Mouse (Mus musculus) liver, embryonic 11.5 days (tissue): ENCODE measurements around the gene 1810009A15Rik. TPM values are rescaled to one million over a fixed set of nuclear protein-coding genes. Genes with fewer than 3 reads are reported as not detected.
A peak's percentile ranks its signal among the peaks of the same experiment; 100 is the strongest.

ENCODE experiments used
- ATAC-seq: fragments of 200-750 bp; cut with Nextera tagmentation; replicated peaks from 2 replicates; pipeline ENCODE4 v1.8.0; 2017; ENCODE audit warnings: moderate number of reproducible peaks, mild to moderate bottlenecking, moderate TSS enrichment, moderate library complexity; ENCODE audit not compliant: low FRiP score
- DNase-seq: peaks from one replicate; pipeline ENCODE4 v3.0.0-alpha.2; 2017; ENCODE audit warnings: low spot score
- H3K27ac ChIP-seq: fragments of 300-500 bp; sonication (generic); 2 replicates; pipeline ENCODE4 v1.5.1; 2014; ENCODE audit warnings: mild to moderate bottlenecking, low read depth, low read length, control low read depth
- H3K27me3 ChIP-seq: fragments of 300-500 bp; sonication (generic); replicated peaks from 2 replicates; pipeline ENCODE4 v1.6.1; 2014; ENCODE audit warnings: low read length, mixed read lengths; ENCODE audit not compliant: control insufficient read depth, insufficient read depth
- H3K36me3 ChIP-seq: fragments of 300-500 bp; sonication (generic); 2 replicates; pipeline ENCODE4 v1.6.1; 2014; ENCODE audit warnings: mild to moderate bottlenecking, low read length, moderate library complexity, mixed read lengths; ENCODE audit not compliant: control insufficient read depth, insufficient read depth
- H3K4me1 ChIP-seq: fragments of 300-500 bp; sonication (generic); replicated peaks from 2 replicates; pipeline ENCODE4 v1.6.1; 2014; ENCODE audit warnings: low read length, mixed read lengths; ENCODE audit not compliant: control insufficient read depth, insufficient read depth
- H3K4me2 ChIP-seq: fragments of 300-500 bp; sonication (generic); 2 replicates; pipeline ENCODE4 v1.6.1; 2014; ENCODE audit warnings: mild to moderate bottlenecking, control low read depth, moderate library complexity
- H3K4me3 ChIP-seq: fragments of 300-500 bp; sonication (generic); 2 replicates; pipeline ENCODE4 v1.5.1; 2014; ENCODE audit warnings: low read depth, low read length, control low read depth
- H3K9ac ChIP-seq: fragments of 300-500 bp; sonication (generic); 2 replicates; pipeline ENCODE4 v1.6.1; 2014; ENCODE audit warnings: low read depth, low read length, control low read depth
- H3K9me3 ChIP-seq: fragments of 300-500 bp; sonication (generic); 2 replicates; pipeline ENCODE4 v1.6.1; 2016; ENCODE audit warnings: low read length, inconsistent platforms, mixed read lengths; ENCODE audit not compliant: control insufficient read depth
- WGBS: fragments of 180-500 bp; shearing (Covaris S2); extraction: QIAGEN DNeasy Blood & Tissue Kit; methylation state at CpG from one replicate; pipeline ENCODE4 v1.1.7; 2014; 5-methylcytosine and 5-hydroxymethylcytosine counted together
- polyA plus RNA-seq: library from polyadenylated mRNA; unstranded; fragments of >200 nt; fragmentation: Nextera tagmentation; extraction: Ambion mirVana; gene quantifications from 2 replicates; pipeline ENCODE4 v1.2.1, GENCODE M21; 2014

Gene 1810009A15Rik
- 163 and 171 TPM in 2 replicates for polyA plus RNA-seq

DNA sequence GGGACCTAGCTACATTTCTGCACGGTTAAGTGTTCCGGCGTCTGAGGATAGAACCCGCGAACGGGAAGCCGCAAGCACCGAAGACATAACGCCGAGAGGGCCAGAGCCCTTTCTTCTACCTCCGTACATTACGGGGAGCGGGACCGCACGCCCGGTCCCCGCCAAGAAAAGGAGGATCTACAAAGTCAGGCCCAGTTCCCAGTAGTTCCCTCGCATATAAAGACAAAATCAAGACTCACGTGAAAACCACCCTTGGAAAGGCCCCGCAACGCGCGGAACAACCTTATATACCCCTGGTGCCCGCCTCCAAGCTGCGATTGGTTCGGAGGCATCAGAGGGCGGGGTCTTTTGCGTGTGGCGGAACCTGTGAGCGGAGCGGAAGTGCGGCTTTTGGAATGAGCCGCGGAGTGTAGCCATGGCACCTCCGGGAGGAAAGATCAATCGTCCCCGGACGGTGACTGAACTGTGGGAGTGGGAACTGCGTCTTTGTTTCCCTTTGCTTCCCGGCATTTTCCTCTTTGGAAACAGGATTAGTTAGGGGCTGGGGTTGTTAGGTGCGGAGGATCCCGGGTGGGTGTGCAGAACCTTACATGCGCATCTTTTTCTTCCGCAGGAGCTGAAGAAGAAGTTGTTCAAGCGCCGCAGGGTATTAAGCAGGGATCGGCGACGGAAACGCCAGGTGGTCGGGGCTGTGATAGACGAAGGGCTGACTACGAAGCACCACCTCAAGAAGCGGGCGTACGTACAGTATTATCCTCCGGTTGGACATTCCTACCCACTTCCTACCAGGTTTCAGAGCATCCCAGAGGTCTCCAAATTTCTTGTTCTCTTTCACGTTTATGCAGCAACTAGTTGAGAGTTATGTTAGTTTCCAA lies at the start of gene 1810009A15Rik, which contains the start of gene Gm49416:
Gene 1810009A15Rik (plus strand): TSS at position 343 of the 875 bp plus-strand sequence.
Gene Gm49416 (plus strand): TSS at position 416 of the 875 bp plus-strand sequence.
- peak within 1 kb of the TSS; percentile 92 for H3K27ac ChIP-seq
- H3K9ac ChIP-seq, result peak within 1 kb of the TSS; percentile 93
- H3K36me3 ChIP-seq, result peaks cover 4% of the 10 kb centered on the region; the same call in 1 of the 2 replicates
- peak; percentile 94 for DNase-seq
- H3K27me3 ChIP-seq, result no peaks in the 10 kb centered on the region
- under 1% methylated on average over 58 of the region's 58 CpGs for WGBS
- H3K4me2 ChIP-seq, result peak within 1 kb of the TSS; percentile 88
- no peaks in the 10 kb centered on the region for H3K9me3 ChIP-seq
- H3K4me1 ChIP-seq, result peaks cover 6% of the 10 kb centered on the region; the same call in 1 of the 2 replicates
- peak; percentile 86 for ATAC-seq
- peak within 1 kb of the TSS; percentile 73 for H3K4me3 ChIP-seq

DNA sequence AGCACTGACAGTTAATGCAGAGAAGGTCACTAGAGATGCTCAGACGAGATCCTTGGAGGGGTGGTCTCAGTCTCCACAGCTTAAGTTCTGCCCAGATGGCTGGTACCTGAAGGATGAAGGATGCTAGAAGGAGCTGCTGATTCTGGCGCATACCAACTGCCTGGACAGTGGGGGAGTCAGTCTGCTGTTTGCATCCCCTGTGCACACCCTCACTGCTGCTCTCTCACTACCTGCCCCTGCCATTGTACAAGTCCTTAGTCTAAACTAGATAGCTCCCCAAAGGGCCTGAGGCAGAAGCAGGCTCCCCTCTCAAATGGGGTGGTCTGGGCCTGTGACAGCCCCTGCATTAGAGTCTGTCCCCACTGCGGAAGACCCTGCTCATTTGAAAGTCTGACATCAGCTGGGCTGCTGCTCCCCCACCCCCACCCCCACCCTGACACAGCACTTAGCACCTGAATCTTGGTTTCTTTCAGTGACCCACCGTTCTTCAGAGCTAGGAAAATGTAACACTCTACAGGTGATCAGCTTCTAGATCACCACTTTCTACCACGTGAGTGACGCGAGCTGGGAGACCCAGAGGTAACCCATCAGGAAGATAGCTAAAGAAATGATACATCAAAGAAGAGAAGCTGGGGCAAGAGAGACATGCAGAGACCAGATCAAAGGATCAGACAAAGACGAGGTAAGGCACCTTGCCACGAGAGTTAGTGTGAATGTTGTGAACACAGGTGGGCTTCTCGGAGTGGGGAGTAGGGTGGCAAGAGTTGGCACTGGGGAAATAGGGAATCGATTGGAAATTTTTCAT lies 49.3 kb upstream of the 1810009A15Rik start, which contains the start of gene Gng3:
Gene Gng3 (minus strand): TSS at position 92 of the 805 bp plus-strand sequence.
- H3K4me3 ChIP-seq, result peak within 1 kb of the TSS; percentile 65
- peaks cover 33% of the 10 kb centered on the region for H3K4me1 ChIP-seq
- H3K27ac ChIP-seq, result peak within 1 kb of the TSS; percentile 95
- H3K4me2 ChIP-seq, result peak within 1 kb of the TSS; percentile 99
- ATAC-seq, result no peak
- WGBS, result 61% methylated on average over 11 of the region's 11 CpGs
- no peaks in the 10 kb centered on the region for H3K9me3 ChIP-seq
- H3K27me3 ChIP-seq, result no peaks in the 10 kb centered on the region
- H3K36me3 ChIP-seq, result peaks cover 11% of the 10 kb centered on the region
- H3K9ac ChIP-seq, result peak within 1 kb of the TSS; percentile 93
- DNase-seq, result no peak

DNA sequence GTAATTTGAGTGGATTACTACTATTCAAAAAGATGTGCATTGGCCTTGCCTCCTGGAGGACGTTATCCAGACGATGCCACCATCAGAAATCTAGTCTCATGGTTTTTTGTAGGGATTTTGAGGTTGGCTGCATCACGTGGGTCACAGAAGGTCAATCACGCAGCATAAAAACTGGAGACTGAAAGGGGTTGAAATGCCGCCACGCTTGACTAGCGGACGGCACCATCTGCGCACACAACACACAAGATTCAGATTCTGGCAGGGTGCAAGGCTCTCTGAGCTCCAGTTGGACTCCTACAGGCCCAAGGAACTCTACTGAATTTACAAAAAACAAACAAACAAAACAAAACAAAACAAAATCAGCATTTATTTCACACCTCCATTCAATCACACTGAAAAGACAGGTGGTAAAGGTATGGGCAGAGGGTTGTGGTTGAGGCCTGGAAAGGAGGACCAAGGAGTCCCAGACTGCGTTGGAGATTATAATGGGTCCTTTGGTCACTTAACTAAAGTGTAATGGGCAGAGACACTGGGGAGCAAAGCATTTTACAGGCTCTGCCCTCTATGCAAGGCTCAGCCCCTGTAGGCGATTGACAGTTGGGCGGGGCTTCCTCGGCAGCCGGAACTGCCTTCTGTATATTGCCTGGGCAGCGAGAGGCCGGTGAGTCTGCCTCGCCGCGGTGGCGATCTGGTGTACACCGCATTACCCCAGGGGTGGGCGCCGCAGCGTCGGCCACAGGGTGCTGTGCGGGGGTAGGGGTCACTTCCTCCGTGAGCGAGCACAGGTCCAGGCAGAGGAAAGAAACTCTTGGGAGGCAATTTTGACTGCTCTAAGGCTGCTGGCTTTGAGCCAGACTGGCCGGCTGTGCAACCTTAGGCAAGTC lies 48.5 kb upstream of the 1810009A15Rik start:
- ATAC-seq, result peak; percentile 76
- peak; percentile 74 for DNase-seq
- H3K27me3 ChIP-seq, result no peaks in the 10 kb centered on the region
- H3K27ac ChIP-seq, result 0 out of 2 replicates have a peak overlapping the region, but pooled peaks have one; percentile 46
- WGBS, result 24% methylated on average over 29 of the region's 29 CpGs
- H3K4me2 ChIP-seq, result peak overlapping the region; percentile 75
- H3K4me1 ChIP-seq, result peaks cover 33% of the 10 kb centered on the region
- no peaks in the 10 kb centered on the region for H3K9me3 ChIP-seq
- peaks cover 4% of the 10 kb centered on the region; the same call in 1 of the 2 replicates for H3K36me3 ChIP-seq
- H3K4me3 ChIP-seq, result peak overlapping the region; percentile 65
- peak overlapping the region; percentile 74 for H3K9ac ChIP-seq

DNA sequence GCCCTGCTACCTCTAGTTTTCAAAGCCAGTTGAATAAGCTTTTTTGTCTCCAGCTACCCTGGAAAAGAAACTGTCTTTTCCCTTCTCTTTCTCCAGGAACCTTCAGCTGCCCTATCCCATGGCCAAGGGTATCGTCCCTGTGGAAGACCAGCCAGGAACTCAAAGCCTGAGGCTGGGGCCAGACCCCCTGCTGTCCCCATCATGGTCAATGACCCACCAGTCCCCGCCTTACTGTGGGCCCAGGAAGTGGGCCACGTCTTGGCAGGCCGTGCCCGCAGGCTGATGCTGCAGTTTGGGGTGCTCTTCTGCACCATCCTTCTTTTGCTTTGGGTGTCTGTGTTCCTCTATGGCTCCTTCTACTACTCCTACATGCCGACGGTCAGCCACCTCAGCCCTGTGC lies 47.6 kb upstream of the 1810009A15Rik start:
- H3K27me3 ChIP-seq, result no peaks in the 10 kb centered on the region
- no peaks in the 10 kb centered on the region for H3K9me3 ChIP-seq
- no peak for ATAC-seq
- H3K9ac ChIP-seq, result peak overlapping the region; percentile 74
- H3K36me3 ChIP-seq, result no peaks in the 10 kb centered on the region
- H3K4me3 ChIP-seq, result peak overlapping the region; percentile 65
- 81% methylated on average over 7 of the region's 7 CpGs for whole genome bisulfite sequencing
- DNase-seq, result no peak
- peaks cover 33% of the 10 kb centered on the region for H3K4me1 ChIP-seq
- H3K27ac ChIP-seq, result no peak overlapping the region
- H3K4me2 ChIP-seq, result peak overlapping the region; percentile 75

DNA sequence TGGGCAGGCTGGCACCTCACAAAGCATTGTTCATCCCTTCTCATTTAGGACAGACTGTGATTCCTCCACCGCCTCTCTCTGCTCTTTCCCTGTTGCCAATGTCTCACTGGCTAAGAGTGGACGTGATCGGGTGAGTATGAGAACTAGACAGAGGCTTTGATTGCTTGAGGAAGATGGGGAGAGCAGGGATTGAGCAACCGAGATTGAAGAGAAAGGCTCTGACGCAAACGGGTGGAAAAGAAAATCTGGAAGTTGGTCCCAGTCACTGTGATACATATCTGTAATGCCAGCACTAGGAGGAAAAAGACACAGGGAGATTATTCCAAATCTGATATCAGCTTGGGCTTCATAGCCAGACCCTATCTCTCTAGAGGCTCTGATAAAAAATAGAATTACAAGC lies 45.7 kb upstream of the 1810009A15Rik start:
- 76% methylated on average over 6 of the region's 6 CpGs for WGBS
- H3K4me1 ChIP-seq, result peaks cover 30% of the 10 kb centered on the region
- no peaks in the 10 kb centered on the region for H3K9me3 ChIP-seq
- no peak overlapping the region for H3K4me3 ChIP-seq
- no peak overlapping the region for H3K4me2 ChIP-seq
- H3K27ac ChIP-seq, result no peak overlapping the region
- ATAC-seq (no peak), DNase-seq (no peak)
- no peaks in the 10 kb centered on the region for H3K27me3 ChIP-seq
- no peak overlapping the region for H3K9ac ChIP-seq
- peaks cover 6% of the 10 kb centered on the region; the same call in 1 of the 2 replicates for H3K36me3 ChIP-seq

DNA sequence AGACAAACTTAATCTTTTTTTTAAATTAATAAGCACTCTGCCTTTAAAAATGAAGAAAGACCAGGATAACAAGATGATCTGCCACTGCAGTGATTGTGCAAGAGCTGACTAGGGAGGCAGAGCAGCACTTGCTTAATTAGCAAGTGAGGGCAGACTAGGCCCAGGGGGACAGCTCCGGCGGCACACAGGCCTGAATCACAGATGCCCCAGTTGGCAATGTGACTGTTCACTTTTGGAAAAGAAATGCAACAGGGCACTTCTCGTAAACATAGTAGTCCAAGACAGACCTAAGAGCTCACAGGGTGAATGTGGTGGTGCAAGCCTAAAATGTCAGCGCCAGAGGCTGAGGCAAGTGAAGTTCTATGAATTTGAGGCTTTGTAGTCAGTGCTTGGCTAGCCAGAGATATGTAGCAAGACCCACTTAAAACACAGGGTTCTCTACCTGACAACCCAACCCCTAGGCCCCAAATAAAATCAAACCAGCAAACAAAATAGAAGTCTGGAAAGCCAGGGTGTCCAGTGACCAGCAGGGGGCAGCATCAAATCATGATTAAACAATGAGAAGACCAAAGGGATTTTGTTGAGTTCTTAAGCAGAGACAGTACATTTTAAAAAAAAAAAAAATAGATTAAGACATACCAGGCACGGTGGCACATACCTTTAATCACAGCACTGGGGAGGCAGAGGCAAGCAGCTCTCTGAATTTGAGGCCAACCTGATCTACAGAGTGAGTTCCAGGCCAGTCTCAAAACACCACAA lies 44.1 kb upstream of the 1810009A15Rik start:
- H3K36me3 ChIP-seq, result peaks cover 8% of the 10 kb centered on the region; the same call in 1 of the 2 replicates

DNA sequence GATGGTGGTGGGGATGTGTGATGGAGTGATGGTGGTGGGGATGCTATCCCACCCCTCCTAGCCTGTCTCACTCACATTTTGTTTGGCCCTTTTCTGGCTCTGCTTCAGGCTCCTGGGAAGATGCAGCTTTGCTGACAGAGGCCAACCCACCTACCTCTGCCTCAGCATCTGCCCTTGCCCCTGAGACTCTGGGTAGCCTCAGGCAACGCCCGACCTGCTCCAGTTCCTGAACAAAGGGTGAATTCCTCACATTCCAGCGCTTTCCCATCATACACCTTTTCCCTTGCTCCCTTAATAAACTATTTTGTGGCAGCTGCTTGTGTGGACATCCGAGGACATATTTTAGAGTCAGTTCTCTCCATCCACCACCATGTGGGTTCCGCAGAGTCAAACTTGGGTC lies 40.3 kb upstream of the 1810009A15Rik start:
- Histone ChIP-seq H3K4me2 (no peak overlapping the region), H3K27me3 (no peaks in the 10 kb centered on the region), H3K4me1 (no peaks in the 10 kb centered on the region), H3K36me3 (peaks cover 8% of the 10 kb centered on the region; the same call in 1 of the 2 replicates), H3K4me3 (no peak overlapping the region), H3K9ac (no peak overlapping the region), H3K27ac (no peak overlapping the region), H3K9me3 (no peaks in the 10 kb centered on the region)
- 80% methylated on average over 5 of the region's 5 CpGs for WGBS
- DNase-seq (no peak), ATAC-seq (no peak)

More for the DNA sequence above, 44.1 kb upstream of the 1810009A15Rik start:
- Histone ChIP-seq H3K4me2 (no peak overlapping the region), H3K9ac (no peak overlapping the region), H3K4me1 (peaks cover 14% of the 10 kb centered on the region), H3K9me3 (no peaks in the 10 kb centered on the region), H3K27me3 (no peaks in the 10 kb centered on the region), H3K4me3 (no peak overlapping the region), H3K27ac (no peak overlapping the region)
- 67% methylated on average over 5 of the region's 5 CpGs for WGBS
- no peak for ATAC-seq
- DNase-seq, result peak; percentile 71
